Mouse (Mus musculus) small intestine, adult 2 months (tissue): Measurements from ENCODE around the gene Qrich1.

Source experiments
- CTCF ChIP-seq: fragments of 200-500 bp; IDR thresholded peaks from 2 replicates; pipeline ENCODE4 v1.5.1; 2012; ENCODE audit warnings: low read depth, mild to moderate bottlenecking, control low read depth, inconsistent platforms, low read length, moderate library complexity, mixed read lengths; ENCODE audit not compliant: insufficient replicate concordance, insufficient read length; ENCODE audit errors: extremely low read depth
- POLR2A ChIP-seq: fragments of 200-500 bp; IDR thresholded peaks from 2 replicates; pipeline ENCODE4 v1.6.1; 2012; ENCODE audit warnings: low read depth, mild to moderate bottlenecking, control low read depth, inconsistent platforms, low read length, moderate library complexity

DNA sequence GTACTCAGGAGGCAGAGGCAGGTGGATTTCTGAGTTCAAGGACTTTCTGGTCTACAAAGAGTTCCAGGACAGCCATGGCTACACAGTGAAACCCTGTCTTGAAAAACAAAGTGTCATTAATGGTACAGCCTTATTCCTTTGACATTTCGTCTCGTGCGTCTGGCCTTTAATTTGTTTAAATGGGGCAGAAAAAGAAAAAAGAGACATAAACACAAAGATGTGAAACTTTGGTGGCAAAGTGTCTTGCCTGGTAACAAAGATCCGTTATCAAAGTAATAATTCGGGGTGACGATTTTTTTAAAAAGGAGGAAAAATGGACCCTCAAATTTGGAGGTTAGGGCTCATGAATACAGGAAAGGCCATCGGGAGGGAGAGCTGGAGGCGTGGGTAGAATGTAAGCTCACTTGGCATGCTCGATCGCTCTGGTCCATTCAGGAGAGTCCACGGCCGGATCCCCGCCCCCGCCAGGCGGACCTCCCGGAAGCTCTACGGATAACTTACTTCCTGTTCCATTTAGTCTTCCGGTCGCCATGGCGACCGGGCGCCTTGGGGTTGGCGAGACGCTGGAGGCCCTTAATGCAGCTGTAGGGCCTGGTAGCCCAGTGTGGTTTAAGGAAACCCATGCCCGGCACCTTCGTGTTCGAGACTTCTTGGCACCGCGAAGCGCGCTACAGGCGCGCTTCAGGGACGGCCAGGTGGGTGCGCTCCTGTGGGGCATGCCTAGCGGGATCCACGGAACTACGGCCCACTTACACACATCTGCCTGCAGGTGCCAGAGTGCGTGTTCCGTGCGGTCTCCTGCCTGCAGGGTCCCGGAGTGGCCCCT, 53.0 kb downstream of the Qrich1 start, which contains the start of gene Dalrd3:
- no peak for TF ChIP-seq CTCF
- TF ChIP-seq POLR2A: no peak; the same call in 1 of the 2 replicates
